In genomic region chr7:115073406-115073805, GRCm38 (mm10) we compare ENCODE assay signal across 19 mouse cellular contexts.
DNase-seq lines count a peak whose midpoint lies in the region; ATAC-seq lines count a peak whose summit lies in the region.
"Had no signal": no experiment of that assay in that cellular context is flagged by ENCODE, and none has a peak within 500 bp of the region (broad histone marks: within the 10 kb centered on the region; RNA-seq: fewer than 3 reads in every experiment).

No protein-coding gene starts in this region.

- H3K4me2 ChIP-seq in limb, embryonic 11.5 days (ENCODE audit: low read depth, severe bottlenecking), result no peak overlapping the region
- H3K4me2 ChIP-seq in intestine, embryonic 15.5 days (replicated peaks), result no peak overlapping the region
- H3K4me2 ChIP-seq: embryonic facial prominence, embryonic 12.5 days; forebrain, embryonic 13.5 days; forebrain, embryonic 15.5 days had no signal

- no peaks in the 10 kb centered on the region for H3K36me3 ChIP-seq in limb, embryonic 11.5 days (ENCODE audit: control insufficient read depth, insufficient read depth, low read length)
- H3K36me3 ChIP-seq in limb, embryonic 10.5 days, result no peaks in the 10 kb centered on the region
- no peaks in the 10 kb centered on the region for H3K36me3 ChIP-seq in intestine, embryonic 15.5 days
- H3K36me3 ChIP-seq: embryonic facial prominence, embryonic 10.5 days; embryonic facial prominence, embryonic 12.5 days; forebrain, embryonic 15.5 days had no signal

- WGBS in limb, embryonic 11.5 days, result 90% methylated on average over 2 of the region's 2 CpGs
- 72% methylated on average over 2 of the region's 2 CpGs for WGBS in limb, embryonic 10.5 days
- 70% methylated on average over 2 of the region's 2 CpGs for WGBS in intestine, embryonic 15.5 days

- DNase-seq in limb, embryonic 11.5 days (ENCODE audit: low spot score), result peak; percentile 11
- no peak for DNase-seq in limb, embryonic 10.5 days (ENCODE audit: low spot score)
- DNase-seq in kidney, postnatal 10 days, result no peak
- DNase-seq: adrenal gland, adult 2 months; adrenal gland, postnatal 10 days; adrenal gland, postnatal 25 days; cerebellum, adult 11 months; cerebellum, adult 18-20 months; cerebellum, adult 8-10 months; cerebellum, adult 9-11 months; cerebellum, postnatal 14 days; cerebellum, postnatal 36 days had no signal

- no peaks in the 10 kb centered on the region for H3K9me3 ChIP-seq in limb, embryonic 11.5 days (ENCODE audit: control insufficient read depth, low read length)
- no peaks in the 10 kb centered on the region for H3K9me3 ChIP-seq in limb, embryonic 10.5 days (replicated peaks)
- H3K9me3 ChIP-seq in intestine, embryonic 15.5 days, result no peaks in the 10 kb centered on the region
- H3K9me3 ChIP-seq: embryonic facial prominence, embryonic 10.5 days; embryonic facial prominence, embryonic 12.5 days; forebrain, embryonic 13.5 days; forebrain, embryonic 15.5 days had no signal

- no peak overlapping the region for H3K4me3 ChIP-seq in limb, embryonic 11.5 days (ENCODE audit: low read depth, low read length)
- H3K4me3 ChIP-seq in limb, embryonic 10.5 days, result no peak overlapping the region
- H3K4me3 ChIP-seq in intestine, embryonic 15.5 days (replicated peaks), result no peak overlapping the region
- H3K4me3 ChIP-seq: embryonic facial prominence, embryonic 10.5 days; embryonic facial prominence, embryonic 12.5 days; forebrain, embryonic 13.5 days; forebrain, embryonic 15.5 days had no signal

- no peak overlapping the region for H3K27ac ChIP-seq in limb, embryonic 11.5 days (replicated peaks; ENCODE audit: low read depth, low read length)
- no peak overlapping the region for H3K27ac ChIP-seq in limb, embryonic 10.5 days
- H3K27ac ChIP-seq in intestine, embryonic 15.5 days, result no peak overlapping the region
- H3K27ac ChIP-seq: embryonic facial prominence, embryonic 10.5 days; embryonic facial prominence, embryonic 12.5 days; forebrain, embryonic 13.5 days; forebrain, embryonic 15.5 days had no signal

- ATAC-seq in limb, embryonic 11.5 days (ENCODE audit: insufficient number of reproducible peaks, low FRiP score, low TSS enrichment, low read depth), result no peak
- peak; percentile 68 for ATAC-seq in common myeloid progenitor, adult 5-6 weeks (replicated peaks; ENCODE audit: low read depth, poor library complexity, severe bottlenecking)
- 0 out of 2 replicates have a peak, but pooled peaks have one; percentile 20 for ATAC-seq in megakaryocyte progenitor cell, adult 5-6 weeks (replicated peaks; ENCODE audit: poor library complexity)
- no peak for ATAC-seq in intestine, embryonic 15.5 days
- ATAC-seq: forebrain, embryonic 13.5 days; forebrain, embryonic 15.5 days had no signal

- no peak overlapping the region for H3K9ac ChIP-seq in limb, embryonic 11.5 days (ENCODE audit: low read length)
- no peak overlapping the region for H3K9ac ChIP-seq in intestine, embryonic 15.5 days
- H3K9ac ChIP-seq: embryonic facial prominence, embryonic 12.5 days; forebrain, embryonic 13.5 days; forebrain, embryonic 15.5 days had no signal

- H3K4me1 ChIP-seq in limb, embryonic 11.5 days (ENCODE audit: control insufficient read depth, insufficient read depth, low read length), result 0 out of 2 replicates have a peak, but pooled peaks cover 3% of the 10 kb centered on the region
- peaks cover 5% of the 10 kb centered on the region; the same call in 1 of the 2 replicates for H3K4me1 ChIP-seq in limb, embryonic 10.5 days
- no peaks in the 10 kb centered on the region for H3K4me1 ChIP-seq in intestine, embryonic 15.5 days (replicated peaks)
- H3K4me1 ChIP-seq: forebrain, embryonic 13.5 days; forebrain, embryonic 15.5 days had no signal

- H3K27me3 ChIP-seq in limb, embryonic 11.5 days (ENCODE audit: control insufficient read depth, insufficient read depth, low read length), result no peaks in the 10 kb centered on the region
- H3K27me3 ChIP-seq in limb, embryonic 10.5 days (ENCODE audit: low read depth, poor library complexity, severe bottlenecking), result no peaks in the 10 kb centered on the region
- H3K27me3 ChIP-seq in intestine, embryonic 15.5 days (replicated peaks), result no peaks in the 10 kb centered on the region
- H3K27me3 ChIP-seq: embryonic facial prominence, embryonic 12.5 days; forebrain, embryonic 13.5 days; forebrain, embryonic 15.5 days had no signal

Comparison
In these comparisons a context has a peak if more than half of its experiments do, and no peak if none do; other contexts are left out.
1. ATAC-seq: peak in common myeloid progenitor, adult 5-6 weeks (single experiment) and megakaryocyte progenitor cell, adult 5-6 weeks (single experiment); none in limb, embryonic 11.5 days (single experiment) and intestine, embryonic 15.5 days (single experiment).